Mouse (Mus musculus) liver, embryonic 12.5 days (tissue): ENCODE data around the gene Dab2ip. TPM values are rescaled to one million over a fixed set of nuclear protein-coding genes. Genes with fewer than 3 reads are reported as not detected.

Source experiments
- ATAC-seq: fragments of 200-750 bp; cut with Nextera tagmentation; 2 replicates; pipeline ENCODE4 v1.8.0; 2017; ENCODE audit warnings: moderate number of reproducible peaks, mild to moderate bottlenecking, moderate library complexity
- H3K27ac ChIP-seq: fragments of 300-500 bp; sonication (generic); 2 replicates; pipeline ENCODE4 v1.5.1; 2016; ENCODE audit warnings: mild to moderate bottlenecking
- H3K27me3 ChIP-seq: fragments of 300-500 bp; sonication (generic); replicated peaks from 2 replicates; pipeline ENCODE4 v1.6.1; 2016; ENCODE audit warnings: mild to moderate bottlenecking, moderate library complexity
- H3K36me3 ChIP-seq: fragments of 300-500 bp; sonication (generic); 2 replicates; pipeline ENCODE4 v1.6.1; 2016; ENCODE audit warnings: mild to moderate bottlenecking, moderate library complexity
- H3K4me1 ChIP-seq: fragments of 300-500 bp; sonication (generic); 2 replicates; pipeline ENCODE4 v1.6.1; 2016
- H3K4me2 ChIP-seq: fragments of 300-500 bp; sonication (generic); 2 replicates; pipeline ENCODE4 v1.6.1; 2016; ENCODE audit warnings: mild to moderate bottlenecking, moderate library complexity
- H3K4me3 ChIP-seq: fragments of 300-500 bp; sonication (generic); 2 replicates; pipeline ENCODE4 v1.5.1; 2016; ENCODE audit warnings: mild to moderate bottlenecking, moderate library complexity
- H3K9ac ChIP-seq: fragments of 300-500 bp; sonication (generic); 2 replicates; pipeline ENCODE4 v1.6.1; 2016; ENCODE audit warnings: mild to moderate bottlenecking, moderate library complexity
- H3K9me3 ChIP-seq: fragments of 300-500 bp; sonication (generic); replicated peaks from 2 replicates; pipeline ENCODE4 v1.6.1; 2016; ENCODE audit warnings: mild to moderate bottlenecking, moderate library complexity
- WGBS: fragments of 180-500 bp; shearing (Covaris S2); methylation state at CpG from one replicate; pipeline ENCODE4 v1.1.7; 2016; ENCODE audit not compliant: insufficient replicate concordance; 5-methylcytosine and 5-hydroxymethylcytosine counted together
- polyA plus RNA-seq: library from polyadenylated mRNA; unstranded; fragments of >200 nt; fragmentation: Nextera tagmentation; extraction: Ambion mirVana; gene quantifications from 2 replicates; pipeline ENCODE4 v1.2.1, GENCODE M21; 2016

Gene Dab2ip
- polyA plus RNA-seq, result 8.6 and 13.1 TPM in 2 replicates

DNA sequence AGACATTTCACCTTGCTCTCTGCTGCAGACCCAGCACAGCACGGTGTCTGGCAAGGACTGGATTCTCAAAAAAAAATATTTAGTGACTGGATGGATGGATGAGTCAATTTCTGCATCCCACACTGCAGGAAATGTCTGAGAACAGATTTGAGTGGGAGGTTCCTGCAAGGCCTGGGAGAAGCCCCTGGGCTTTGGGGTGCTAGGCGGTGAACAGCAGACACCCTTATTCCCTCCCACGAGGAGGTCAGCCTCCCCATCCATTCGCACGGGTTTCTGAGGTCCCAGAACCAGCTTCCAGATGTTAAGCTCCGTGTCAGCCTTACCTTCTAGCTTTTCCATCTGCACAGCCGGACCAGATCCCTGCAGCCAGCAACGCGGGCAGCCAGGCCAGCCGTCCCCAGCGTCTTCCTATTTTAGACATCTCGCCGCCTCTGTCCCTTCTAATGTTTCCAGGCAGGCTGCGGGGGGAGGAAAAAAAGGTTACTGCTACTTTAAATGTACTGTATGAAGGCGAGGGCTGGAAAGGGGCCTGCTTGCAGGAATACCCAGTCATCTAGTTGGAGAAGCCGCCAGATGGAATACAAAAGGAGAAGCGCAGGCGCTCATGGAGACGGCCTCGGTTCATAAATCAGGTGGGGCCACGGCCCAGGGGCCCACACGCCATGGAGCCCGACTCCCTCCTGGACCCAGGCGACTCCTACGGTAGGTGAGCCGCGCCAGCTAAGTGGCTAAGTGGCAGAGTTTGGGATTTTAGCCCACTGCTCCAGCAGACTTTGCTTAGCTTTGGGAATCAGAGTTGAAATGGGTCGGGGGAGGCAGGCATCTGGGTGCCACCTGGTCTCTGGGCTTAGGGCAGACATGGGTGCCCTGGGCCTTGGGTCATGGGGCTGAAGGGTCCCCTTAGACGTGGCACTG lies at the start of gene Dab2ip:
Gene Dab2ip, plus strand, starts transcription at position 356 of the 915 bp plus-strand sequence.
- Histone ChIP-seq H3K36me3 (no peaks in the 10 kb centered on the region), H3K9me3 (no peaks in the 10 kb centered on the region), H3K4me1 (no peaks in the 10 kb centered on the region), H3K27ac (no peak within 1 kb of the TSS), H3K27me3 (peaks cover 28% of the 10 kb centered on the region), H3K4me3 (no peak within 1 kb of the TSS), H3K4me2 (no peak within 1 kb of the TSS), H3K9ac (no peak within 1 kb of the TSS)
- WGBS, result 66% methylated on average over 29 of the region's 29 CpGs
- no peak for ATAC-seq

DNA sequence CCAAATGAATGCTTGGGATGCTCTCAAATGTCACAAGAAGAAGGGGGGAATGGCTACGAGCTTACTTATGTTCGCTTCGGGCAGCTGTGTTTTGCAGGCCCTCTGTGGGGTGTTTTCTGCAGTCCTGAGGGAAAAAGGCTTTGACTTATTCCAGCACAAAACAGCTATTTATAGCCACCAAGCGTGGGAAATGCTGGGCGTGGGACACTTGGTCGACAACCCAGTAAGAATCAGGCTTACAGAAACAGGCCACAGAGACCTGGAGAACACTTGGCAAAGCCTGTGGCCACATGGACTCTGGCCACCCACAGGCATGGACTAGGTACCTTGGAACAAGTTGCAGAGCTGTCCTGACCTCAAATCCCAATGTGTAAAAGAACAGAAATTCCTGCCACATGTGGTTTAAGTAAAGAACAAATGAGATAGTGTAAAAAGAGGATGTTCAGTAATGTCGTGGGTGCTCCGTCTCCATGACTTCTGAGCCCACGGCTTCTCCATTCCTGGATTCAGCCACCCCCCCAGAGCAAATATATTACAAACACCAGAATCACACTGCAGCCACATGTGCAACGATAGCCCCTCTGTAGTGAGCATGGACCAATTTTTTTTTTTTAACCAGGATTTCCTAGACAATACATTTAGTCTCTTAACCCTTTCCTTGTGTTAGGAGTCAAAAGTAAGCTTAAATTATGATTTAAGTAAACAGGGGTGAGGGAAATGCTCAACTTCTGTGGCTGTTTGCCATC lies 49.3 kb upstream of the Dab2ip start:
- H3K27ac ChIP-seq, result peak overlapping the region; percentile 49; the same call in 1 of the 2 replicates

DNA sequence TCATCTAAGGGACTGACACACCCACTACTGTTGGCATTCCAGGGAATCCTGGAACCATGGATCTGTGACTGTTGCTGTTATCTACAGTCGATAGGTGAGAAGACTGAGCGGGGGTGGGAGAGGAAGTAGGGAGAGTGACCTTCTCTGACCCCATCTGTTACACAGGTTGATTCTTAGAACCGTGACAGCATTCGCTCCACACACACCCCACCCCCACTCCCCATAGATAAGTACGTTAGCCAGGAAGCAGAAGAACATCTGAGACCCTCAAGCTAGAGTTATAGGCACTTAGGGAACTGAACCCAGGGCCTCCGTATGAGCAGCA lies 48.8 kb upstream of the Dab2ip start:
- ATAC-seq, result no peak
- H3K36me3 ChIP-seq, result no peaks in the 10 kb centered on the region
- peaks cover 68% of the 10 kb centered on the region for H3K4me1 ChIP-seq
- no peaks in the 10 kb centered on the region for H3K9me3 ChIP-seq
- 14% methylated on average over 6 of the region's 6 CpGs for WGBS
- H3K4me2 ChIP-seq, result no peak overlapping the region
- H3K27me3 ChIP-seq, result no peaks in the 10 kb centered on the region
- no peak overlapping the region for H3K4me3 ChIP-seq
- peak overlapping the region; percentile 49 for H3K27ac ChIP-seq
- H3K9ac ChIP-seq, result no peak overlapping the region

More for the DNA sequence above, 49.3 kb upstream of the Dab2ip start:
- Histone ChIP-seq H3K4me1 (peaks cover 73% of the 10 kb centered on the region), H3K36me3 (no peaks in the 10 kb centered on the region), H3K9ac (no peak overlapping the region), H3K9me3 (no peaks in the 10 kb centered on the region), H3K4me2 (no peak overlapping the region), H3K27me3 (no peaks in the 10 kb centered on the region), H3K4me3 (no peak overlapping the region)
- WGBS, result 47% methylated on average over 10 of the region's 10 CpGs
- no peak for ATAC-seq

DNA sequence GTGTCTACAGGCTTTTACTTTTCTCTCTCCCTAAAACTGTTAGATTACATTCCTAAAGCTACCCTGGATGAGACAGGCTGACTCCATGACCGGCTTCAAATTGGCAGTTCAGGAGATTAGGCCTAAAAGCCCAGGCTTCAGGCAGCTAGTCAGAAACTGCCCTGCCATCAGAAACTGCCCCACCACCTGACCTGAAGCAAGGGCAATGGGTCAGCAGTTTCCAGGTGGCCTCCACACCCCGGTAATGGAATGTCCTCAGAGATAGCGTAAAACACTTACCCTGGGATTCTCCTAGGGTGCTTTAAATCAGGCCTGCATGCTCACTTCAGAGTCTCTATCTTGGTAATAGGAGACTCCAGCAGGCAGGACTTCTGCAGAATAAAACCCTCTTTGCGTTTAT lies 48.2 kb upstream of the Dab2ip start:
- Histone ChIP-seq H3K27me3 (no peaks in the 10 kb centered on the region), H3K4me3 (no peak overlapping the region), H3K36me3 (no peaks in the 10 kb centered on the region), H3K27ac (no peak overlapping the region; the same call in 1 of the 2 replicates), H3K4me1 (peaks cover 62% of the 10 kb centered on the region), H3K9ac (no peak overlapping the region), H3K9me3 (no peaks in the 10 kb centered on the region), H3K4me2 (no peak overlapping the region)
- ATAC-seq, result no peak
- 57% methylated on average over 4 of the region's 4 CpGs for WGBS

DNA sequence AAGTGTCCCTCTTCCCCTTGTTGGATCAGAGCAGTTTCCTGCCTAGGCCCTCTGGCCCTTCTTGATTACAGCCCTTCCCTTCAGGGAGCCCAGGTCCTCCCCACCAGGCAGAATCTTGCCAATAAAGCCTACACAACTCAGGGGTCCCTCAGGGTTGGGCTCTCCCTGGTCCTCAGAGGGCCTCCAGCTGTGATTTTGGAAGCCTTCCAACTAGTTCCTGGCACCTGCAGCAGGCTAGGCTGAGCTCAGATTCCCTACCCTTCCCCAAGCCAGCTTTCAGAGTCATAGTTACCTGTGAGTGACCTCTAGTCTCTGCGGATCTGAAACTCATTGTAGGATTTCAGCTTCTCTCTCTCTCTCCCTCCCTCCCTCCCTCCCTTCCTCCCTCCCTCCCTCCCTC lies 47.1 kb upstream of the Dab2ip start:
- Histone ChIP-seq H3K27ac (0 out of 2 replicates have a peak overlapping the region, but pooled peaks have one; percentile 13), H3K9me3 (no peaks in the 10 kb centered on the region), H3K4me3 (no peak overlapping the region), H3K36me3 (no peaks in the 10 kb centered on the region), H3K27me3 (no peaks in the 10 kb centered on the region), H3K4me1 (peaks cover 52% of the 10 kb centered on the region), H3K4me2 (no peak overlapping the region), H3K9ac (no peak overlapping the region)
- 67% methylated on average over 1 of the region's 1 CpGs for WGBS
- no peak for ATAC-seq

DNA sequence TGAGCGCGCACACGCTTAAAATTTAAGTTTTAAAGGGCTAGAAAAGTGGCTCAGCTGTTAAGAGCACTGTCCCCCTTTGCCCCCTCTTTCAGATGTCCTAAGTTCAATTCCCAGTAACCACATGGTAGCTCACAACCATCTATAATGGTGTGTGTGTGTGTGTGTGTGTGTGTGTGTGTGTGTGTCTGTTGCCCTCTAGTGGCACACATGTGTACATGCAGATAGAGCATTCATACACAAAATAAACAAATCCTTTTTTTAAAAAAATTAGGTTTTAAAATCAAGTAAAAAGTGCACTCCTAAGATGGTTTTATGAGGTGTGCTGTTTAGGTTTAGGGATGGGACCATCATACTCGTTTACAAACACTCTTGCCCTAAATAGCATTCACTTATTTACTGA lies 45.8 kb upstream of the Dab2ip start:
- no peak for ATAC-seq
- Histone ChIP-seq H3K4me2 (no peak overlapping the region), H3K9me3 (no peaks in the 10 kb centered on the region), H3K27me3 (no peaks in the 10 kb centered on the region), H3K36me3 (no peaks in the 10 kb centered on the region), H3K4me3 (no peak overlapping the region), H3K9ac (no peak overlapping the region), H3K4me1 (peaks cover 40% of the 10 kb centered on the region), H3K27ac (no peak overlapping the region)
- WGBS, result 90% methylated on average over 4 of the region's 4 CpGs

DNA sequence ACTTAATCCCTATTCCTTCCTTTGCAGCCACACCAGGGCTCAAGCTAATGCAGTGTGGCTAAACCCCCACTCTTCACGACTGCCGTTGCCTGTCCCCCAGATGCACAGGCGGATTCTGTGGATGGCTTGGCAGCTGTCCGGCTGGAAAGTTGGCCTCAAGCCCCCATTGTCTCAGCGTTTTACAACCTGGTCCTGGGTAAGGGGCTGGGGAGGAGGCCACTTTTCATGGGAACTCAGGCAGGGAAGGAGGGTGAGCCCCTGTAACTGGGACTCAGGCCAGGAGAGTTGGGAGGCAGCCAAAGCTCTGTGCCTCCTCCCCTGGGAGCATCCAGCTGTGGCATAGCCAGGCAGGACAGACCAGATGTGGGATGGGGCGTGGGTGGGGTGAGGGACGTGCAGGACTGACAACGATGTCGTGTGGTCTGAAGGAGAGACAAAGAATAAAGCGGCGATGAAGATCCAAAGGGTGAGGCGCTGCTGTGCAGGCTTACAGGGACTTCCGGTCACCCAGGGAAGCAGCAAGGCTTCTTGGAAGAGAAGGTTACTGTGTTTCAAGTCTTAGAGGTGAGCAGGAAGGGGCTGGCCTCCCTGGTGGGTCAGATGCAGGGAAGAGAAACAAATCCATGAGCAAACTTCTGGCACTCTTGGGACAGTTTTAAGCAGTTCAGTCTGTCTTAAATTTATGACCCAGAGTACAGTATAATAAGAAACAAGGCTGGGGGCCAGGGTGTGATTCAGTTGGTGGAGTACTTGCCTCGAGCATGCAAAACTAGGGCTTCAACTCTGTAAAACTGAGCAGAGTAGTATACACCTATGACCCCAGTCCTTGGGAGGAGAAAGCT lies 43.8 kb upstream of the Dab2ip start:
- Histone ChIP-seq H3K27ac (peak overlapping the region; percentile 15; the same call in 1 of the 2 replicates), H3K27me3 (no peaks in the 10 kb centered on the region), H3K9ac (no peak overlapping the region), H3K36me3 (no peaks in the 10 kb centered on the region), H3K9me3 (peaks cover 4% of the 10 kb centered on the region; the same call in 1 of the 2 replicates), H3K4me1 (peaks cover 19% of the 10 kb centered on the region), H3K4me3 (no peak overlapping the region), H3K4me2 (no peak overlapping the region)
- no peak for ATAC-seq
- WGBS, result 61% methylated on average over 14 of the region's 14 CpGs

DNA sequence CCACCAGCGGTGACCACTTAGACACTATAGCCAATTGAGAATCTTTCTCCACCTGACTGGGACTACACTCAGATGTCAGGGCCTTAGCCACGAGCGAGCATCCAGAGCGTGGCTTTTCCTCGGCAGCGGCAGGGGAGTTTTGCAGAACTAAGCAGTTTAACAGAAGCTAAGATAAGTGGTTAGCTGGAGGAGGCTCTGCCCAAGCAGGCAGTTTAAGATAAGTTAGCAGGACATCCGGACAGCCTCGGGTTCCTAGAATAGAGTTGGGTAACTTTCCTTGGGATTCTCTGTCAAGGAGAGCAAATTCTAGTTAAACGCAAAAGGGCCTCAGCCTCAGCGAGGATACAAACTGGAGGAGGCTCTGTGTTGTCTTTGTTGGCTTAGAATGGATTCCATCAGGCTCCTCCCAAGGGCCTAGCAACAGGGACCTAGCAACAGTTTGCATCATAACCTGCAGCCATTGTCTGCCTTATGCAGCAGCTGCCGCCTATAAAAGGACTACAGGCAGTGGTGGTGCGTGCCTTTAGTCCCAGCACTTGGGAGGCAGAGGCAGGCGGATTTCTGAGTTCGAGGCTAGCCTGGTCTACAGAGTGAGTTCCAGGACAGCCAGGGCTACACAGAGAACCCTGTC lies 31.3 kb upstream of the Dab2ip start:
- WGBS, result 49% methylated on average over 14 of the region's 14 CpGs
- no peak; the same call in 1 of the 2 replicates for ATAC-seq
- H3K27ac ChIP-seq, result no peak overlapping the region

DNA sequence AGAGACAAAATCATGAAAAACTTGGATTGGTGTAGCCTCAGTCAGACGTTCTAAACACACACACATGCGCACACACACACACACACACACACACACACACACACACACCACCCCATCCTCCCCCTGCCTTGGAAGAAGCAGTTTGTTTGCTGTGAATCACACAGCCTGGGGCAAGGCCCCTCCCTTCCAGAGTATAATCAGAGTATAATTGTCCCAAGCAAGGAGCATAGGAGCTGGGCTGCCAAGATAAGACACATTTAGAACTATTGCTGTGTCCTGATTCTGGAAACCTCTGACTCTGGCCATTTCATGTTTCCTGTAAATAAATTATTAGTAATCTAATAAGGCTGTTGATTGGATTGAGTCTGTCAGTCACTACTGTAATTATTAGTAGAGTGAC lies 29.0 kb upstream of the Dab2ip start:
- no peak for ATAC-seq
- Histone ChIP-seq H3K36me3 (no peaks in the 10 kb centered on the region), H3K27ac (no peak overlapping the region), H3K4me2 (no peak overlapping the region), H3K4me1 (peaks cover 9% of the 10 kb centered on the region; the same call in 1 of the 2 replicates), H3K4me3 (no peak overlapping the region), H3K9me3 (no peaks in the 10 kb centered on the region), H3K27me3 (peaks cover 7% of the 10 kb centered on the region), H3K9ac (no peak overlapping the region)
- 62% methylated on average over 2 of the region's 2 CpGs for WGBS

More for the DNA sequence above, 31.3 kb upstream of the Dab2ip start:
- H3K9ac ChIP-seq, result no peak overlapping the region
- H3K4me2 ChIP-seq, result no peak overlapping the region
- H3K9me3 ChIP-seq, result no peaks in the 10 kb centered on the region
- H3K27me3 ChIP-seq, result peaks cover 7% of the 10 kb centered on the region
- peaks cover 9% of the 10 kb centered on the region; the same call in 1 of the 2 replicates for H3K4me1 ChIP-seq
- no peaks in the 10 kb centered on the region for H3K36me3 ChIP-seq
- no peak overlapping the region for H3K4me3 ChIP-seq

DNA sequence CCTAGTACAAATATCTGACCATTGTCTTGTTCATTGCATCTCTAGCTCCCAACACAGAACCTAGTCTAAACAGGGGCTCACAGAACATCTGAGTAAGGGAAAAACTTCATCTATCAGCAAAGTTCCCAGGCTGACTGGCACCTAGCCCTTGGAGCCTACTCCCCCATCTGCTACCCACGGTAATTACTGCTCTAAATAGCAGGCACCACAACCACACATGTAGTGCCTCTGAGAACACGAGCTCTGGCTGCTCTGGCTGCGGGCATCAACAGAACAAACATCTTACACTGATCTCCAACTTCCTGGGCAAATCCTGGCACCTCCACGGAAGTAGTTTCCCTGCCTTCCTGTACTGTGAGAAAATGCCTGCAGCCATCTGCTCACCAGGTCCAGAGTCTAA lies 28.2 kb upstream of the Dab2ip start:
- Histone ChIP-seq H3K4me2 (no peak overlapping the region), H3K27me3 (peaks cover 7% of the 10 kb centered on the region), H3K9ac (no peak overlapping the region), H3K4me1 (peaks cover 9% of the 10 kb centered on the region; the same call in 1 of the 2 replicates), H3K4me3 (no peak overlapping the region), H3K9me3 (no peaks in the 10 kb centered on the region), H3K27ac (no peak overlapping the region), H3K36me3 (no peaks in the 10 kb centered on the region)
- ATAC-seq, result no peak
- WGBS, result 62% methylated on average over 4 of the region's 4 CpGs

DNA sequence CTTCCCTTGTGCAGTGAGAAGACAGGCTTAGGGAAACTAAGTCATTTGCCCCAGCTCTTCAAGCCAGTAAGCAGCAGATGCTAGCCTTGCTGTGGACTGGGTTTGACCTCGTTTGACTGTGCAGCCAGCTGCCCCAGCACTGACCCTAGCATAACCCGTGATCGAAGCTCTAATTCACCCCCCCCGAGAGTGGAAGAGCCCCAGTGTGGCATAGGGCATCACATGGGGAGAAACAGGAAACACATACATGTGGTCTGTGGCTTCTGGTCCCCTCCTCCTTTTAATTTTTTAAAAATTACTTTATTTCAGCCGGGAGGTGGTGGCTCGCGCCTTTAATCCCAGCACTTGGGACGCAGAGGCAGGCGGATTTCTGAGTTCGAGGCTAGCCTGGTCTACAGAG lies 27.3 kb upstream of the Dab2ip start:
- no peak for ATAC-seq
- H3K9ac ChIP-seq, result no peak overlapping the region
- peaks cover 9% of the 10 kb centered on the region; the same call in 1 of the 2 replicates for H3K4me1 ChIP-seq
- peaks cover 7% of the 10 kb centered on the region for H3K27me3 ChIP-seq
- H3K4me2 ChIP-seq, result no peak overlapping the region
- no peaks in the 10 kb centered on the region for H3K9me3 ChIP-seq
- H3K4me3 ChIP-seq, result no peak overlapping the region
- H3K36me3 ChIP-seq, result no peaks in the 10 kb centered on the region
- 72% methylated on average over 10 of the region's 10 CpGs for WGBS
- H3K27ac ChIP-seq, result no peak overlapping the region
